Mouse (Mus musculus) lung, adult 2 months (tissue): ENCODE measurements around the gene Gm13287.
"Not testable (repeated sequence)": the region's sequence is repeated elsewhere in the genome, so short reads cannot be mapped to it uniquely, and the experiment has no call there.

Experiments used
- CTCF ChIP-seq: fragments of 200-500 bp; IDR thresholded peaks from 2 replicates; pipeline ENCODE4 v1.5.1; 2011; ENCODE audit warnings: mild to moderate bottlenecking, low read length, control low read depth; ENCODE audit not compliant: insufficient read depth
- POLR2A ChIP-seq: fragments of 200-500 bp; IDR thresholded peaks from 2 replicates; pipeline ENCODE4 v1.6.1; 2011; ENCODE audit warnings: low read depth, mild to moderate bottlenecking, control low read depth, low read length, borderline replicate concordance; ENCODE audit errors: extremely low read depth

DNA sequence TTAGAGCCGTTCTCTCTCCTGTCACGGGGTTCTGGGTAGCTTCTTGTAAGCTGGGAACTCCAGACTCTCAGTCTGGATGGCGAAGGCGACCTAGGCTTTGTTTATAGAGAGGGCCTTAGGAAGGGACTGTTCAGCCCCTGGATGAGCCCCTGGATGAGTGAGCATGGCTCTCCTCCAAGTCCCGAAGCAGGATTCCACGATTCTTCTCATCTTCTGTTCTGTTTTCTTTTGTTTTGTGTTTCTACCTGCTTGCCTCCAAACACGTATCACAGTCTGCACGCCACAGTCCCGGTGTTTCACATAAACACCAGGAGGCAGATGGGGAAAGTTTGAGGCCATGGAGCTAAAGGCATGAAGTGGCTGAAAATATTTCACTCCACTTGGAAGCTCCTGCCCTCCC is 44.3 kb upstream of the Gm13287 start:
- TF ChIP-seq CTCF, POLR2A: not testable (repeated sequence)
